Mouse (Mus musculus): ENCODE data around the gene Krtap24-1. TPM values are rescaled to one million over a fixed set of nuclear protein-coding genes. Genes with fewer than 3 reads are reported as not detected.

Krtap24-1 gene
- polyA plus RNA-seq, 1 experiment from 2014 or later: not detected

Other genes starting within 250 kb of the Krtap24-1 start
- not detected in 2 replicates for gene Cldn17, start 105.3 kb downstream of the Krtap24-1 start, polyA plus RNA-seq (2015; fragmentation: Nextera tagmentation; extraction: Ambion mirVana)
- gene Cldn8, start 49.1 kb downstream of the Krtap24-1 start, polyA plus RNA-seq (2015; fragmentation: Nextera tagmentation; extraction: Ambion mirVana): 0.06 TPM in 1 of 2 replicates, not detected in the other
- not detected in 2 replicates for gene 2310079G19Rik, start 15.4 kb upstream of the Krtap24-1 start, polyA plus RNA-seq (2015; fragmentation: Nextera tagmentation; extraction: Ambion mirVana)
- gene Krtap26-1, start 35.5 kb upstream of the Krtap24-1 start, polyA plus RNA-seq (2015; fragmentation: Nextera tagmentation; extraction: Ambion mirVana): not detected in 2 replicates
- not detected in 2 replicates for gene Krtap27-1, start 59.4 kb upstream of the Krtap24-1 start, polyA plus RNA-seq (2015; fragmentation: Nextera tagmentation; extraction: Ambion mirVana)
- gene 2310061N02Rik, start 95.7 kb upstream of the Krtap24-1 start, polyA plus RNA-seq (2015; fragmentation: Nextera tagmentation; extraction: Ambion mirVana): not detected in 2 replicates
- gene Krtap13-1, start 116.6 kb upstream of the Krtap24-1 start, polyA plus RNA-seq (2015; fragmentation: Nextera tagmentation; extraction: Ambion mirVana): not detected in 2 replicates
- gene Krtap13, start 139.4 kb upstream of the Krtap24-1 start, polyA plus RNA-seq (2015; fragmentation: Nextera tagmentation; extraction: Ambion mirVana): not detected in 2 replicates
- gene 2310034C09Rik, start 146.6 kb upstream of the Krtap24-1 start, polyA plus RNA-seq (2015; fragmentation: Nextera tagmentation; extraction: Ambion mirVana): not detected in 2 replicates
- not detected in 2 replicates for gene 2310057N15Rik, start 161.9 kb upstream of the Krtap24-1 start, polyA plus RNA-seq (2015; fragmentation: Nextera tagmentation; extraction: Ambion mirVana)
- not detected in 2 replicates for gene Gm5965, start 165.6 kb upstream of the Krtap24-1 start, polyA plus RNA-seq (2015; fragmentation: Nextera tagmentation; extraction: Ambion mirVana)
- not detected in 2 replicates for gene Gm20741, start 199.9 kb upstream of the Krtap24-1 start, polyA plus RNA-seq (2015; fragmentation: Nextera tagmentation; extraction: Ambion mirVana)
- not detected in 2 replicates for gene Krtap15, start 207.9 kb upstream of the Krtap24-1 start, polyA plus RNA-seq (2015; fragmentation: Nextera tagmentation; extraction: Ambion mirVana)
- gene Krtap14, start 213.9 kb upstream of the Krtap24-1 start, polyA plus RNA-seq (2015; fragmentation: Nextera tagmentation; extraction: Ambion mirVana): not detected in 2 replicates